Comparison of ENCODE assay signal across 8 mouse cellular contexts in the genomic region with DNA sequence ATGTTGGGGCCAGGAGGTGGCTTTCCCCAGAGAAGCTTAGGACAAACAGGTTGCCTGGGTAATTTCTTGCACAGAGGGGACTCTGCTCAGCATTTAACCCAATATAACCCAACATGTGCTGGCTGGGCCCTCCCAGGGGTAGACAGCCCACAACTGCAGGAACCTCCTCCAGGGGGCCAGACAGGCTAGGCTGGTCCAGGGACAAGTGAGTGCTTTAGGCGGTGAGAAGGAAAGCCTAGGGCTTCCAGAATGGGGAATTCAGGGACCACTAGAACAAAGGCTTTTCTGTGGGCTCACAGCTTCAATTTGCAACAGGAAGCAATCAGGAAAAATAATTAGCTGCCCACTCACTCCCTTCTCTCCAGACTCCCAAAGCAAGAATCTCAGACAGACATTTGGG. TPM values are rescaled to one million over a fixed set of nuclear protein-coding genes. Genes with fewer than 3 reads are reported as not detected.
DNase-seq lines count a peak whose midpoint lies in the region; ATAC-seq lines count a peak whose summit lies in the region.

No protein-coding gene starts in this region.

- peak overlapping the region; percentile 93 for H3K4me2 ChIP-seq in kidney, embryonic 15.5 days
- peak overlapping the region; percentile 97 for H3K4me2 ChIP-seq in embryonic facial prominence, embryonic 13.5 days
- peak overlapping the region; percentile 96 for H3K4me2 ChIP-seq in intestine, embryonic 16.5 days (ENCODE audit: low read depth, low read length)

- peaks cover 78% of the 10 kb centered on the region for H3K4me1 ChIP-seq in kidney, embryonic 15.5 days
- H3K4me1 ChIP-seq in embryonic facial prominence, embryonic 13.5 days, result peaks cover 68% of the 10 kb centered on the region
- peaks cover 58% of the 10 kb centered on the region for H3K4me1 ChIP-seq in intestine, embryonic 16.5 days (ENCODE audit: control insufficient read depth, insufficient read depth, low read length)

- no peaks in the 10 kb centered on the region for H3K36me3 ChIP-seq in kidney, embryonic 15.5 days
- no peaks in the 10 kb centered on the region for H3K36me3 ChIP-seq in embryonic facial prominence, embryonic 13.5 days
- no peaks in the 10 kb centered on the region for H3K36me3 ChIP-seq in intestine, embryonic 16.5 days (ENCODE audit: control insufficient read depth, insufficient read depth, low read length)

- ATAC-seq in kidney, embryonic 15.5 days (replicated peaks; ENCODE audit: low FRiP score), result no peak
- no peak for ATAC-seq in embryonic facial prominence, embryonic 13.5 days (ENCODE audit: insufficient number of reproducible peaks, insufficient read depth, low FRiP score, low TSS enrichment, low read depth)
- no peak for ATAC-seq in intestine, embryonic 16.5 days

- H3K9ac ChIP-seq in kidney, embryonic 15.5 days, result peak overlapping the region; percentile 97
- H3K9ac ChIP-seq in embryonic facial prominence, embryonic 13.5 days, result peak overlapping the region; percentile 99
- H3K9ac ChIP-seq in intestine, embryonic 16.5 days (ENCODE audit: low read depth, low read length), result peak overlapping the region; percentile 97

- H3K4me3 ChIP-seq in kidney, embryonic 15.5 days (replicated peaks), result peak overlapping the region; percentile 99
- peak overlapping the region; percentile 96 for H3K4me3 ChIP-seq in embryonic facial prominence, embryonic 13.5 days
- peak overlapping the region; percentile 96 for H3K4me3 ChIP-seq in intestine, embryonic 16.5 days (ENCODE audit: low read length)

- no peaks in the 10 kb centered on the region for H3K27me3 ChIP-seq in kidney, embryonic 15.5 days
- no peaks in the 10 kb centered on the region for H3K27me3 ChIP-seq in embryonic facial prominence, embryonic 13.5 days
- H3K27me3 ChIP-seq in intestine, embryonic 16.5 days (replicated peaks; ENCODE audit: control insufficient read depth, insufficient read depth, low read length), result no peaks in the 10 kb centered on the region

- no peaks in the 10 kb centered on the region for H3K9me3 ChIP-seq in kidney, embryonic 15.5 days (replicated peaks)
- H3K9me3 ChIP-seq in embryonic facial prominence, embryonic 13.5 days, result no peaks in the 10 kb centered on the region
- H3K9me3 ChIP-seq in intestine, embryonic 16.5 days (ENCODE audit: control insufficient read depth, low read length), result no peaks in the 10 kb centered on the region

- 19% methylated on average over 1 of the region's 1 CpGs for WGBS in kidney, embryonic 15.5 days
- 0% methylated on average over 1 of the region's 1 CpGs for WGBS in embryonic facial prominence, embryonic 13.5 days
- 19% methylated on average over 1 of the region's 1 CpGs for WGBS in intestine, embryonic 16.5 days

- peak overlapping the region; percentile 78 for H3K27ac ChIP-seq in kidney, embryonic 15.5 days
- H3K27ac ChIP-seq in embryonic facial prominence, embryonic 13.5 days, result peak overlapping the region; percentile 92
- peak overlapping the region; percentile 90 for H3K27ac ChIP-seq in intestine, embryonic 16.5 days (ENCODE audit: low read length)

- no peak for DNase-seq in kidney, adult 11 months
- DNase-seq in neural tube, embryonic 10.5 days (ENCODE audit: extremely low spot score, low spot score), result peak; percentile 24
- DNase-seq in layer of hippocampus, postnatal 10 days (ENCODE audit: low spot score in 2 of 2), result no peak
- DNase-seq in layer of hippocampus, postnatal 36 days, result no peak
- DNase-seq in c-Kit-positive CD71-positive TER-119-positive erythroid progenitor cells, embryonic 14.5 days (ENCODE audit: low spot score), result no peak

RNA-seq across cellular contexts. Expression of a gene that starts 1.9 kb away (rescaled TPM):
- polyA plus RNA-seq in kidney, embryonic 15.5 days (2015; fragmentation: Nextera tagmentation; extraction: Ambion mirVana), result 5.8 and 6.9 TPM in 2 replicates
- 7.3 and 7.9 TPM in 2 replicates for polyA plus RNA-seq in embryonic facial prominence, embryonic 13.5 days (2015; fragmentation: Nextera tagmentation; extraction: Ambion mirVana)
- polyA plus RNA-seq in intestine, embryonic 16.5 days (2015; fragmentation: Nextera tagmentation; extraction: Ambion mirVana), result 4.2 and 4.4 TPM in 2 replicates
- 10 to 100 TPM; 13.3 to 14.3 TPM for total RNA-seq in layer of hippocampus, postnatal 10 days (2021)
- 10 to 100 TPM; 10.2 to 11.4 TPM for total RNA-seq in layer of hippocampus, postnatal 36 days (2021)

RNA-seq across cellular contexts. Expression of a gene that starts 23.7 kb away (rescaled TPM):
- polyA plus RNA-seq in kidney, embryonic 15.5 days (2015; fragmentation: Nextera tagmentation; extraction: Ambion mirVana), result 39.7 and 43.9 TPM in 2 replicates
- 47.5 and 47.6 TPM in 2 replicates for polyA plus RNA-seq in embryonic facial prominence, embryonic 13.5 days (2015; fragmentation: Nextera tagmentation; extraction: Ambion mirVana)
- polyA plus RNA-seq in intestine, embryonic 16.5 days (2015; fragmentation: Nextera tagmentation; extraction: Ambion mirVana), result 53.8 and 65.6 TPM in 2 replicates
- total RNA-seq in layer of hippocampus, postnatal 10 days (2021), result 10 to 100 TPM; 25.4 to 39.3 TPM
- 10 to 100 TPM; 22.4 to 28.7 TPM for total RNA-seq in layer of hippocampus, postnatal 36 days (2021)
